Mouse (Mus musculus) small intestine, adult 10 weeks (tissue): ENCODE measurements around the gene Bcl2l14. TPM values are rescaled to one million over a fixed set of nuclear protein-coding genes. Genes with fewer than 3 reads are reported as not detected.

Experiments
- polyA plus RNA-seq: library from polyadenylated mRNA; stranded (reverse); fragments of 350-450 nt; fragmentation: Illumina TruSeq; extraction: RNeasy Lipid Tissue Mini Kit (QIAGEN cat#74804); gene quantifications from one replicate; pipeline ENCODE4 v1.2.3, GENCODE M21; 2014; ENCODE audit warnings: low replicate concordance

Bcl2l14 gene
- polyA plus RNA-seq: 32.6 TPM

GRCm38 (mm10) chr6:134396018-134396417 is at the start of gene Bcl2l14:
Gene Bcl2l14, plus strand, starts transcription at chr6:134396318.

Other genes starting within 250 kb of the Bcl2l14 start
- gene Lrp6, start 170.6 kb downstream of the Bcl2l14 start, polyA plus RNA-seq: 84.1 TPM
- gene Mansc1, start 236.2 kb downstream of the Bcl2l14 start, polyA plus RNA-seq: 8.4 TPM
- gene Borcs5, start 243.2 kb downstream of the Bcl2l14 start, polyA plus RNA-seq: 2.2 TPM